Mouse (Mus musculus) brain, embryonic 14.5 days (tissue): ENCODE measurements at regions not wholly inside any gene's neighbourhood (a gene's known extent, or its start where the extent isn't known, plus 50 kb on each side); places are given as distances from the start of the nearest gene placed in this dataset.

Source experiments
- CTCF ChIP-seq: fragments of 200-500 bp; IDR thresholded peaks from 2 replicates; pipeline ENCODE4 v1.5.1; 2012; ENCODE audit warnings: inconsistent platforms, mild to moderate bottlenecking, moderate library complexity, borderline replicate concordance; ENCODE audit not compliant: insufficient read depth, insufficient read length; ENCODE audit errors: extremely low read depth
- POLR2A ChIP-seq: fragments of 200-500 bp; IDR thresholded peaks from 2 replicates; pipeline ENCODE4 v1.6.1; 2012; ENCODE audit warnings: mild to moderate bottlenecking, inconsistent platforms, borderline replicate concordance; ENCODE audit not compliant: poor library complexity, insufficient read depth, insufficient read length, severe bottlenecking; ENCODE audit errors: extremely low read depth

- TF ChIP-seq POLR2A (no peak), CTCF (no peak)
Measured at GRCm38 (mm10) chr3:37874346-37874745, 150.1 kb upstream of the Gm5148 start.
